Mouse (Mus musculus) C2C12 (cell line): ENCODE measurements around the gene Ceacam18.

ENCODE experiments used
- CTCF ChIP-seq: IDR thresholded peaks from one replicate; pipeline ENCODE4 v1.5.1; 2011; ENCODE audit not compliant: control insufficient read depth, insufficient read depth, insufficient read length
- MYOD1 ChIP-seq: IDR thresholded peaks from one replicate; pipeline ENCODE4 v1.6.1; 2011; ENCODE audit warnings: low read depth; ENCODE audit not compliant: control insufficient read depth, insufficient read length

- TF ChIP-seq MYOD1, result no peak
- TF ChIP-seq CTCF, result no peak
Measured at GRCm38 (mm10) chr7:43671809-43672580, 37.5 kb downstream of the Ceacam18 start, which contains the start of gene Ctu1.
